Mouse (Mus musculus): Measurements from ENCODE around the gene Vmn2r103. TPM values are rescaled to one million over a fixed set of nuclear protein-coding genes. Genes with fewer than 3 reads are reported as not detected.

Gene Vmn2r103
- not detected in 2 replicates for polyA plus RNA-seq (2015; fragmentation: Nextera tagmentation; extraction: Ambion mirVana)

DNA sequence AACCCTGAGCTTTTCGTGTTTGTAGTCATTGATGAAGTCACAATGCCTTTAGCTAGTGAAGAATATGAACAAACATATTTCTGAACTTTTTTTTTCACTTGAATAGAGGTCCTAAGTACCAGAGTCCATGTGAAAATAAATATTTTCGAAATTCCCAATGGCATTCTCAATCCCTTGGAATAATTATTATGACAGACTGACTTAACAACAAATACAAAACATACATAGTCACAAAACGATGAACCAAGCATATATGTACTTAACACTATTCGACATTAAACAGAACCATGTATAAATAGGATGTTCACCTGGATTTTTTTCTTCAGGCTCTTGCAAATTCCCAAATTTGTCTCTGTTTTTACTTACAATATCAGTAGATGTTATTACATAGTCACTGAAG, at the start of gene Vmn2r103:
Vmn2r103 (plus strand) TSS at position 301 of the 400 bp plus-strand sequence.
- no peak within 1 kb of the TSS for H3K4me3 ChIP-seq (replicated peaks; ENCODE audit: low read length)
- no peak within 1 kb of the TSS for H3K4me2 ChIP-seq (ENCODE audit: low read length)
- no peaks in the 10 kb centered on the region for H3K27me3 ChIP-seq (replicated peaks; ENCODE audit: control insufficient read depth, insufficient read depth, low read length)
- H3K9me3 ChIP-seq (ENCODE audit: control insufficient read depth, low read length): no peaks in the 10 kb centered on the region
- H3K36me3 ChIP-seq (ENCODE audit: control insufficient read depth, insufficient read depth): no peaks in the 10 kb centered on the region
- H3K4me1 ChIP-seq (replicated peaks; ENCODE audit: control insufficient read depth, insufficient read depth, low read length): no peaks in the 10 kb centered on the region
- 60% methylated on average over 4 of the region's 4 CpGs for WGBS
- no peak within 1 kb of the TSS for H3K27ac ChIP-seq (ENCODE audit: low read length)
- no peak within 1 kb of the TSS for H3K9ac ChIP-seq (replicated peaks; ENCODE audit: low read depth, low read length)
- no peak for ATAC-seq

DNA sequence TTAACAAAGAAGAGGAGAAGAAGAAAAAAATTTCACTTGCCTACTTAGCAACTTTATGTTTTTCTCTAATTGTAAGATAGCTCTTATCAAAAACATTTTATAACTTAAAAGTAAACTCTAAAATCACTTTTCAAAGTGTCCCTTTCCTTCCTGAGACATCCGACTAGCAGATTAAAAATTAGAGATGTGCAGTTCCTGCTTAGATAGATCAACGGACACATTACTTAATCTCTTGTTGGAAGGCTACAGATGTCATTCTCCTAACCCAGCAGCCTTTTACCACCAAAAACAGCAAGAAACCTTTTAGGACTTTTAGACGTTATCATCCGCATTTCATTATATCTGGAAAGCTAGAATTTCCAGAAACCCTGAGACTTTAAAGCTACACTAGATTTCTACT, 5.8 kb downstream of the Vmn2r103 start:
- H3K4me1 ChIP-seq (replicated peaks; ENCODE audit: control insufficient read depth, insufficient read depth, low read length): no peaks in the 10 kb centered on the region
- H3K9ac ChIP-seq (replicated peaks; ENCODE audit: low read depth, low read length): no peak overlapping the region
- H3K4me3 ChIP-seq (replicated peaks; ENCODE audit: low read length): no peak overlapping the region
- no peaks in the 10 kb centered on the region for H3K36me3 ChIP-seq (ENCODE audit: control insufficient read depth, insufficient read depth)
- no peak overlapping the region for H3K4me2 ChIP-seq (ENCODE audit: low read length)
- ATAC-seq: no peak
- H3K27ac ChIP-seq (ENCODE audit: low read length): no peak overlapping the region
- H3K9me3 ChIP-seq (ENCODE audit: control insufficient read depth, low read length): peaks cover 7% of the 10 kb centered on the region; the same call in 1 of the 2 replicates
- H3K27me3 ChIP-seq (replicated peaks; ENCODE audit: control insufficient read depth, insufficient read depth, low read length): no peaks in the 10 kb centered on the region
- WGBS: 88% methylated on average over 4 of the region's 4 CpGs

DNA sequence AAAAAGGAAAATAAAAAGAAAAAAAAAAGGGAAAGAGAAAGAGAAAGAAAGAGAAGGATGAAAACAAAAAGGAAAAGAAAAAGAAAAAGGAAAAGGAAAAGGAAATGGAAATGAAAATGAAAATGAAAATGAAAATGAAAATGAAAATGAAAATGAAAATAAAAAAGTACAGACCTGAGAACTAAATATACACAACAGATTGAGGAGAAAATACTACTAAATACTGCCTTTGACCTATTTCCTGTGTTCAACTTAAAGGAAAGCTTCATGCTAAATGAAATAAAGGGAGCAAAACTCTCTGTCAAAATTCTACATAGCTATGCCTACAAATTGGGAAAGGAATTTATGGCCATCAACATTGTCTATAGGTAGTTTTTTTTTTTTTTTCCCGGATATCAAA, 16.1 kb downstream of the Vmn2r103 start:
- no peak overlapping the region for H3K9ac ChIP-seq (replicated peaks; ENCODE audit: low read depth, low read length)
- H3K4me2 ChIP-seq (ENCODE audit: low read length): no peak overlapping the region
- 83% methylated on average over 1 of the region's 1 CpGs for WGBS
- H3K4me1 ChIP-seq (replicated peaks; ENCODE audit: control insufficient read depth, insufficient read depth, low read length): no peaks in the 10 kb centered on the region
- no peaks in the 10 kb centered on the region for H3K27me3 ChIP-seq (replicated peaks; ENCODE audit: control insufficient read depth, insufficient read depth, low read length)
- H3K9me3 ChIP-seq (ENCODE audit: control insufficient read depth, low read length): 0 out of 2 replicates have a peak, but pooled peaks cover 2% of the 10 kb centered on the region
- H3K4me3 ChIP-seq (replicated peaks; ENCODE audit: low read length): no peak overlapping the region
- no peak for ATAC-seq
- no peak overlapping the region for H3K27ac ChIP-seq (ENCODE audit: low read length)
- H3K36me3 ChIP-seq (ENCODE audit: control insufficient read depth, insufficient read depth): no peaks in the 10 kb centered on the region

Other genes with a start within 250 kb of the Vmn2r103 start
- not detected in 2 replicates for gene Vmn2r101, start 196.1 kb upstream of the Vmn2r103 start, polyA plus RNA-seq (2015; fragmentation: Nextera tagmentation; extraction: Ambion mirVana)
- not detected in 2 replicates for gene Vmn2r102, start 113.0 kb upstream of the Vmn2r103 start, polyA plus RNA-seq (2015; fragmentation: Nextera tagmentation; extraction: Ambion mirVana)

Measured in forebrain, embryonic 16.5 days (tissue).